In the genomic region with DNA sequence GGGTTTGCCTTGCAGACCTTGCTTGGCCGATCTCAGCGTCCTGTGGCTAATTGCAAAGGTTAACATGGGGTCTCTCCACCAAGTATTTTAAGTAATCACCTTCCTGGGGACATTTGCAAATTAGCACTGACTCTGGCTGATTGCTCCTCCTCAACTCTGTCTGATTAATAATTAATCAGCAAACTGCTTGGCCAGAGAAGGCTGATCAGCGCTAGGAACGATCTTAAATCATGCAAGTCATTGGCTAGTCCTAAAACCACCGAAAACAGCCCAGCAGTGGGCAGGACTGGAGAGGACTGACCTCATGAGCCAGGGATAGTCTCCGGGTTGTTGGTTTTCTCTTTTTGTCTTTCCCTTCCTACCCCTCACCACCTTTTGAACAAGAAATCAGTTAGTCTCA, we compare ENCODE assay signal across 21 mouse cellular contexts. TPM values are rescaled to one million over a fixed set of nuclear protein-coding genes. Genes with fewer than 3 reads are reported as not detected.
"Had no signal": no experiment of that assay in that cellular context is flagged by ENCODE, and none has a peak within 500 bp of the region (broad histone marks: within the 10 kb centered on the region; RNA-seq: fewer than 3 reads in every experiment).

No protein-coding gene starts in this region.

- ATAC-seq: inflammation-experienced regulatory T-cells, adult 6 months; intestine, postnatal 0 days; midbrain, embryonic 13.5 days had no signal

- H3K36me3 ChIP-seq: limb, embryonic 15.5 days; liver, embryonic 13.5 days; midbrain, embryonic 13.5 days; neural tube, embryonic 15.5 days had no signal

- H3K4me3 ChIP-seq: left cerebral cortex, adult 2 months; limb, embryonic 15.5 days; liver, embryonic 13.5 days; midbrain, embryonic 13.5 days; myocyte; neural tube, embryonic 15.5 days had no signal

- H3K9ac ChIP-seq: limb, embryonic 15.5 days; liver, embryonic 13.5 days; midbrain, embryonic 13.5 days; neural tube, embryonic 15.5 days had no signal

- H3K27me3 ChIP-seq: limb, embryonic 15.5 days; liver, embryonic 13.5 days; midbrain, embryonic 13.5 days; neural tube, embryonic 15.5 days had no signal

- H3K4me2 ChIP-seq: limb, embryonic 15.5 days; liver, embryonic 13.5 days; midbrain, embryonic 13.5 days; neural tube, embryonic 15.5 days had no signal

- H3K9me3 ChIP-seq: limb, embryonic 15.5 days; midbrain, embryonic 13.5 days; neural tube, embryonic 15.5 days had no signal

- H3K27ac ChIP-seq: left cerebral cortex, adult 2 months; limb, embryonic 15.5 days; liver, embryonic 13.5 days; midbrain, embryonic 13.5 days; neural tube, embryonic 15.5 days had no signal

- H3K4me1 ChIP-seq: liver, embryonic 13.5 days had no signal

- DNase-seq: liver, embryonic 13.5 days; lung, adult 18-20 months; right cerebral cortex, adult 18-20 months; right cerebral cortex, postnatal 25 days; thymus, postnatal 36 days had no signal

RNA-seq across cellular contexts. Expression of gene Hmgb4, which starts 36.3 kb away (rescaled TPM):
- total RNA-seq: layer of hippocampus, adult 8-10 months; left cerebral cortex, postnatal 25 days; megakaryocyte-erythroid progenitor cell, adult 5-6 weeks had no signal
- polyA plus RNA-seq: inflammation-experienced regulatory T-cells, adult 6 months; intestine, postnatal 0 days; limb, embryonic 11.5 days; limb, embryonic 15.5 days; liver, embryonic 13.5 days; lung, embryonic 16.5 days; myocyte; neural tube, embryonic 11.5 days; neural tube, embryonic 15.5 days; small intestine, adult 2 months; stomach, embryonic 16.5 days; thymus, postnatal 0 days had no signal
